Mouse (Mus musculus): ENCODE data around the gene Clasrp.

Clasrp gene

GRCm38 (mm10) chr7:19603849-19604605 lies at the start of gene Clasrp:
TSS of gene Clasrp (minus strand) at chr7:19604486.
- DNase-seq = peak; percentile 99

- DNase-seq = no peak
Observed at GRCm38 (mm10) chr7:19652614-19653013, 48.3 kb upstream of the Clasrp start.

GRCm38 (mm10) chr7:19651063-19651786 lies 46.9 kb upstream of the Clasrp start:
- peak in 1 of 2 experiments; percentile 32 for DNase-seq

GRCm38 (mm10) chr7:19641223-19641622 lies 36.9 kb upstream of the Clasrp start:
- no peak for DNase-seq

GRCm38 (mm10) chr7:19635074-19635827 lies 31.0 kb upstream of the Clasrp start:
- DNase-seq = no peak

GRCm38 (mm10) chr7:19634591-19634990 lies 30.3 kb upstream of the Clasrp start:
- DNase-seq = no peak

- no peak for DNase-seq
Observed at GRCm38 (mm10) chr7:19633855-19634254, 29.6 kb upstream of the Clasrp start.

GRCm38 (mm10) chr7:19633197-19633596 lies 28.9 kb upstream of the Clasrp start:
- no peak for DNase-seq

GRCm38 (mm10) chr7:19632720-19633119 lies 28.4 kb upstream of the Clasrp start:
- DNase-seq = no peak

- DNase-seq = no peak
Observed at GRCm38 (mm10) chr7:19632275-19632674, 28.0 kb upstream of the Clasrp start.

- DNase-seq = peak; percentile 95 to 97
Observed at GRCm38 (mm10) chr7:19629361-19629734, 25.1 kb upstream of the Clasrp start, which contains the start of gene Relb. TSS of gene Relb (minus strand) at chr7:19629438.

GRCm38 (mm10) chr7:19628536-19629360 lies 24.5 kb upstream of the Clasrp start:
- peak; percentile 98 for DNase-seq

- no peak for DNase-seq
Observed at GRCm38 (mm10) chr7:19628192-19628535, 23.9 kb upstream of the Clasrp start.

GRCm38 (mm10) chr7:19627721-19628120 lies 23.4 kb upstream of the Clasrp start:
- DNase-seq = no peak

- DNase-seq = no peak
Observed at GRCm38 (mm10) chr7:19623433-19623832, 19.1 kb upstream of the Clasrp start.

- no peak for DNase-seq
Observed at GRCm38 (mm10) chr7:19622241-19622640, 18.0 kb upstream of the Clasrp start.

- DNase-seq = no peak
Observed at GRCm38 (mm10) chr7:19620811-19621210, 16.5 kb upstream of the Clasrp start.

- DNase-seq = peak; percentile 80 to 88
Observed at GRCm38 (mm10) chr7:19619004-19619801, 14.9 kb upstream of the Clasrp start.

- DNase-seq = no peak
Observed at GRCm38 (mm10) chr7:19615036-19615577, 10.8 kb upstream of the Clasrp start.

GRCm38 (mm10) chr7:19610969-19611368 lies 6.7 kb upstream of the Clasrp start:
- no peak for DNase-seq

GRCm38 (mm10) chr7:19609641-19610332 lies 5.5 kb upstream of the Clasrp start:
- DNase-seq = peak in 1 of 2 experiments; percentile 17
